Mouse (Mus musculus) forebrain, embryonic 11.5 days (tissue): Measurements from ENCODE around the gene 1700037H04Rik. TPM values are rescaled to one million over a fixed set of nuclear protein-coding genes. Genes with fewer than 3 reads are reported as not detected.

ENCODE experiments used
- ATAC-seq: fragments of 200-750 bp; cut with Nextera tagmentation; replicated peaks from 2 replicates; pipeline ENCODE4 v1.8.0; 2017; ENCODE audit warnings: moderate TSS enrichment; ENCODE audit not compliant: low FRiP score
- DNase-seq: peaks from one replicate; pipeline ENCODE4 v3.0.0-alpha.2; 2017; ENCODE audit warnings: low spot score
- H3K27ac ChIP-seq: fragments of 300-500 bp; sonication (generic); 2 replicates; pipeline ENCODE4 v1.5.1; 2014; ENCODE audit warnings: low read depth, low read length
- H3K27me3 ChIP-seq: fragments of 300-500 bp; sonication (generic); 2 replicates; pipeline ENCODE4 v1.6.1; 2014; ENCODE audit warnings: mild to moderate bottlenecking, low read length, mixed read lengths; ENCODE audit not compliant: control insufficient read depth, insufficient read depth
- H3K36me3 ChIP-seq: fragments of 300-500 bp; sonication (generic); 2 replicates; pipeline ENCODE4 v1.6.1; 2014; ENCODE audit warnings: mild to moderate bottlenecking, low read length, moderate library complexity, mixed read lengths; ENCODE audit not compliant: control insufficient read depth, insufficient read depth
- H3K4me1 ChIP-seq: fragments of 300-500 bp; sonication (generic); replicated peaks from 2 replicates; pipeline ENCODE4 v1.6.1; 2014; ENCODE audit warnings: low read length, mixed read lengths; ENCODE audit not compliant: control insufficient read depth, insufficient read depth
- H3K4me2 ChIP-seq: fragments of 300-500 bp; sonication (generic); 2 replicates; pipeline ENCODE4 v1.6.1; 2014; ENCODE audit warnings: low read depth, mild to moderate bottlenecking, low read length, moderate library complexity, mixed read lengths; ENCODE audit not compliant: severe bottlenecking
- H3K4me3 ChIP-seq: fragments of 300-500 bp; sonication (generic); 2 replicates; pipeline ENCODE4 v1.5.1; 2014; ENCODE audit warnings: low read depth, low read length
- H3K9ac ChIP-seq: fragments of 300-500 bp; sonication (generic); 2 replicates; pipeline ENCODE4 v1.6.1; 2014; ENCODE audit warnings: low read length
- H3K9me3 ChIP-seq: fragments of 300-500 bp; sonication (generic); 2 replicates; pipeline ENCODE4 v1.6.1; 2016; ENCODE audit warnings: low read length, mixed read lengths; ENCODE audit not compliant: control insufficient read depth
- WGBS: fragments of 180-500 bp; shearing (Covaris S2); extraction: QIAGEN DNeasy Blood & Tissue Kit; methylation state at CpG from one replicate; pipeline ENCODE4 v1.1.7; 2014; 5-methylcytosine and 5-hydroxymethylcytosine counted together
- polyA plus RNA-seq: library from polyadenylated mRNA; unstranded; fragments of >200 nt; fragmentation: Nextera tagmentation; extraction: Ambion mirVana; gene quantifications from 2 replicates; pipeline ENCODE4 v1.2.1, GENCODE M21; 2014

1700037H04Rik gene
- 122 and 132 TPM in 2 replicates for polyA plus RNA-seq

GRCm38 (mm10) chr2:131159938-131160581, at the start of gene 1700037H04Rik:
Gene 1700037H04Rik (minus strand): TSS chr2:131160081.
- Histone ChIP-seq H3K27ac (peak within 1 kb of the TSS; percentile 81), H3K4me3 (peak within 1 kb of the TSS; percentile 50), H3K27me3 (no peaks in the 10 kb centered on the region), H3K4me2 (peak within 1 kb of the TSS; percentile 94), H3K36me3 (no peaks in the 10 kb centered on the region), H3K9ac (peak within 1 kb of the TSS; percentile 67), H3K4me1 (peaks cover 2% of the 10 kb centered on the region; the same call in 1 of the 2 replicates), H3K9me3 (no peaks in the 10 kb centered on the region)
- ATAC-seq, result peak; percentile 98
- WGBS, result under 1% methylated on average over 54 of the region's 54 CpGs
- DNase-seq, result peak; percentile 98

- H3K27me3 ChIP-seq, result no peaks in the 10 kb centered on the region
- WGBS, result 75% methylated on average over 4 of the region's 4 CpGs
- H3K27ac ChIP-seq, result no peak overlapping the region
- H3K4me1 ChIP-seq, result peaks cover 5% of the 10 kb centered on the region
- peak overlapping the region; percentile 54; the same call in 1 of the 2 replicates for H3K4me3 ChIP-seq
- DNase-seq (no peak), ATAC-seq (no peak)
- peak overlapping the region; percentile 77 for H3K9ac ChIP-seq
- H3K36me3 ChIP-seq, result no peaks in the 10 kb centered on the region; the same call in 1 of the 2 replicates
- H3K9me3 ChIP-seq, result no peaks in the 10 kb centered on the region
- H3K4me2 ChIP-seq, result peak overlapping the region; percentile 68; the same call in 1 of the 2 replicates
These were observed 49.4 kb upstream of the 1700037H04Rik start for GRCm38 (mm10) chr2:131209125-131209795.

- no peak overlapping the region for H3K9ac ChIP-seq
- H3K4me3 ChIP-seq, result no peak overlapping the region
- no peaks in the 10 kb centered on the region for H3K9me3 ChIP-seq
- ATAC-seq (no peak), DNase-seq (no peak)
- 92% methylated on average over 2 of the region's 2 CpGs for WGBS
- H3K4me1 ChIP-seq, result peaks cover 5% of the 10 kb centered on the region
- no peak overlapping the region for H3K4me2 ChIP-seq
- no peak overlapping the region for H3K27ac ChIP-seq
- no peaks in the 10 kb centered on the region for H3K27me3 ChIP-seq
- H3K36me3 ChIP-seq, result no peaks in the 10 kb centered on the region; the same call in 1 of the 2 replicates
These were observed 48.5 kb upstream of the 1700037H04Rik start for GRCm38 (mm10) chr2:131208356-131208755.

GRCm38 (mm10) chr2:131206778-131207177, 46.9 kb upstream of the 1700037H04Rik start, which contains the start of gene Ap5s1:
Gene Ap5s1 (plus strand): TSS chr2:131207078.
- Histone ChIP-seq H3K36me3 (no peaks in the 10 kb centered on the region), H3K4me3 (no peak within 1 kb of the TSS), H3K4me2 (no peak within 1 kb of the TSS), H3K27ac (no peak within 1 kb of the TSS), H3K27me3 (no peaks in the 10 kb centered on the region), H3K9me3 (no peaks in the 10 kb centered on the region), H3K9ac (no peak within 1 kb of the TSS), H3K4me1 (peaks cover 5% of the 10 kb centered on the region)
- 86% methylated on average over 4 of the region's 4 CpGs for WGBS
- DNase-seq, result no peak
- no peak for ATAC-seq

- 90% methylated on average over 8 of the region's 8 CpGs for WGBS
- no peaks in the 10 kb centered on the region for H3K9me3 ChIP-seq
- no peak overlapping the region for H3K9ac ChIP-seq
- H3K4me3 ChIP-seq, result no peak overlapping the region
- no peak overlapping the region for H3K27ac ChIP-seq
- H3K27me3 ChIP-seq, result no peaks in the 10 kb centered on the region
- DNase-seq (no peak), ATAC-seq (no peak)
- no peak overlapping the region for H3K4me2 ChIP-seq
- H3K4me1 ChIP-seq, result peaks cover 2% of the 10 kb centered on the region; the same call in 1 of the 2 replicates
- no peaks in the 10 kb centered on the region for H3K36me3 ChIP-seq
These were observed 45.8 kb upstream of the 1700037H04Rik start for GRCm38 (mm10) chr2:131205521-131206182.

GRCm38 (mm10) chr2:131204410-131204981, 44.6 kb upstream of the 1700037H04Rik start:
- Histone ChIP-seq H3K4me3 (no peak overlapping the region), H3K9me3 (no peaks in the 10 kb centered on the region), H3K27me3 (no peaks in the 10 kb centered on the region), H3K36me3 (no peaks in the 10 kb centered on the region), H3K9ac (no peak overlapping the region), H3K4me2 (no peak overlapping the region), H3K27ac (no peak overlapping the region), H3K4me1 (peaks cover under 1% of the 10 kb centered on the region; the same call in 1 of the 2 replicates)
- 63% methylated on average over 7 of the region's 7 CpGs for WGBS
- no peak for ATAC-seq
- no peak for DNase-seq

GRCm38 (mm10) chr2:131203816-131204409, 44.0 kb upstream of the 1700037H04Rik start:
- H3K4me2 ChIP-seq, result no peak overlapping the region
- H3K36me3 ChIP-seq, result no peaks in the 10 kb centered on the region
- H3K27ac ChIP-seq, result no peak overlapping the region
- H3K9ac ChIP-seq, result no peak overlapping the region
- H3K4me1 ChIP-seq, result no peaks in the 10 kb centered on the region
- H3K4me3 ChIP-seq, result no peak overlapping the region
- H3K27me3 ChIP-seq, result no peaks in the 10 kb centered on the region
- no peaks in the 10 kb centered on the region for H3K9me3 ChIP-seq
- ATAC-seq (no peak), DNase-seq (no peak)
- 88% methylated on average over 6 of the region's 6 CpGs for WGBS

GRCm38 (mm10) chr2:131201262-131201661, 41.4 kb upstream of the 1700037H04Rik start:
- no peak for DNase-seq
- ATAC-seq, result no peak
- Histone ChIP-seq H3K9me3 (no peaks in the 10 kb centered on the region), H3K27me3 (no peaks in the 10 kb centered on the region), H3K9ac (no peak overlapping the region), H3K4me1 (no peaks in the 10 kb centered on the region), H3K27ac (no peak overlapping the region), H3K4me3 (no peak overlapping the region), H3K4me2 (no peak overlapping the region), H3K36me3 (no peaks in the 10 kb centered on the region; the same call in 1 of the 2 replicates)
- WGBS, result 96% methylated on average over 3 of the region's 3 CpGs
